Mouse (Mus musculus): ENCODE measurements at regions not wholly inside any gene's neighbourhood (a gene's known extent, or its start where the extent isn't known, plus 50 kb on each side); places are given as distances from the start of the nearest gene placed in this dataset.

- TF ChIP-seq HCFC1 (IDR thresholded peaks at IDR 0.05; ENCODE audit: low read depth, low read length) = no peak
- TF ChIP-seq EP300 (IDR thresholded peaks at IDR 0.05; ENCODE audit: low read length) = no peak
- peak; percentile 61 to 80 for TF ChIP-seq CTCF (conservative IDR thresholded peaks at IDR 0.05 in 1 of 2, IDR thresholded peaks at IDR 0.05 in 1 of 2; ENCODE audit: low read depth in 2 of 2, low read length in 2 of 2)
- no peak for TF ChIP-seq USF2 (conservative IDR thresholded peaks at IDR 0.05; ENCODE audit: low read depth, low read length)
- no peak for TF ChIP-seq BHLHE40 (IDR thresholded peaks at IDR 0.05; ENCODE audit: low read depth, low read length)
- no peak for TF ChIP-seq E2F4 (IDR thresholded peaks at IDR 0.05; ENCODE audit: insufficient replicate concordance, low read depth, low read length)
- no peak for TF ChIP-seq RCOR1 (conservative IDR thresholded peaks at IDR 0.05; ENCODE audit: low read depth, low read length)
- no peak for TF ChIP-seq SIN3A (IDR thresholded peaks at IDR 0.05; ENCODE audit: low read length)
- no peak for TF ChIP-seq POLR2A (IDR thresholded peaks at IDR 0.05; ENCODE audit: low read depth, low read length)
- no peak for TF ChIP-seq ZNF384 (IDR thresholded peaks at IDR 0.05; ENCODE audit: low read depth, low read length)
- TF ChIP-seq CHD2 (IDR thresholded peaks at IDR 0.05; ENCODE audit: low read length) = no peak
- TF ChIP-seq ELF1 (IDR thresholded peaks at IDR 0.05; ENCODE audit: low read depth, low read length) = no peak
These were observed 102.6 kb downstream of the Tex29 start for GRCm38 (mm10) chr8:11942892-11943332.
